Mouse (Mus musculus) heart, postnatal 25 days (tissue): ENCODE measurements around the gene Inpp5d. TPM values are rescaled to one million over a fixed set of nuclear protein-coding genes. Genes with fewer than 3 reads are reported as not detected.
"Not testable (repeated sequence)": the region's sequence is repeated elsewhere in the genome, so short reads cannot be mapped to it uniquely, and the experiment has no call there.

ENCODE experiments used
- DNase-seq: peaks from one replicate; pipeline ENCODE4 v3.0.0; 2022; ENCODE audit warnings: low spot score
- intact Hi-C: fragments of 180-260 bp; cut with DNase I; formaldehyde crosslinking; loops from one replicate; pipeline ENCODE4 v1.15.1; 2025
- total RNA-seq, 2 experiments: library from RNA; stranded (reverse); gene quantifications; 2 replicates each; pipeline ENCODE4 v1.2.3; 2021

The Inpp5d gene
- total RNA-seq, 2 experiments from 2014 or later, result 10.4 to 12.5 TPM

- intact Hi-C loops, result no loop called here
- no peak for DNase-seq
These were observed 29.9 kb downstream of the Inpp5d start for GRCm38 (mm10) chr1:87649958-87650474.

- DNase-seq, result peak; percentile 19
- intact Hi-C loops, result no loop called here
These were observed 30.5 kb downstream of the Inpp5d start for GRCm38 (mm10) chr1:87650611-87651079.

GRCm38 (mm10) chr1:87651436-87651835 lies 31.3 kb downstream of the Inpp5d start:
- intact Hi-C loops, result no loop called here
- no peak for DNase-seq

- intact Hi-C loops, result no loop called here
- no peak for DNase-seq
These were observed 35.0 kb downstream of the Inpp5d start for GRCm38 (mm10) chr1:87655101-87655500.

- intact Hi-C loops, result no loop called here
- no peak for DNase-seq
These were observed 38.0 kb downstream of the Inpp5d start for GRCm38 (mm10) chr1:87658063-87658462.

- no peak for DNase-seq
- intact Hi-C loops, result no loop called here
These were observed 38.4 kb downstream of the Inpp5d start for GRCm38 (mm10) chr1:87658485-87658884.

GRCm38 (mm10) chr1:87658937-87659617 lies 39.0 kb downstream of the Inpp5d start:
- peak; percentile 19 for DNase-seq

GRCm38 (mm10) chr1:87659618-87659960 lies 39.5 kb downstream of the Inpp5d start:
- no peak for DNase-seq
- intact Hi-C loops, result no loop called here

More at GRCm38 (mm10) chr1:87658937-87659617, 39.0 kb downstream of the Inpp5d start:
- intact Hi-C loops, result no loop called here

- no peak for DNase-seq
- intact Hi-C loops, result loop anchor here (5.0 kb wide), 1 partner anchor 38 kb away; the partner anchor contains the start of gene Inpp5d
These were observed 40.6 kb downstream of the Inpp5d start for GRCm38 (mm10) chr1:87660740-87661139.

- DNase-seq, result no peak
- intact Hi-C loops, result loop anchor here (5.0 kb wide), 1 partner anchor 42 kb away; the partner anchor contains the start of gene Inpp5d
These were observed 43.9 kb downstream of the Inpp5d start for GRCm38 (mm10) chr1:87663992-87664391.

GRCm38 (mm10) chr1:87667006-87667405 lies 46.9 kb downstream of the Inpp5d start:
- no peak for DNase-seq

GRCm38 (mm10) chr1:87668300-87668699 lies 48.2 kb downstream of the Inpp5d start:
- intact Hi-C loops, result no loop called here
- DNase-seq, result no peak

More at GRCm38 (mm10) chr1:87667006-87667405, 46.9 kb downstream of the Inpp5d start:
- intact Hi-C loops, result no loop called here

GRCm38 (mm10) chr1:87671483-87671882 lies 51.4 kb downstream of the Inpp5d start:
- DNase-seq, result no peak
- intact Hi-C loops, result no loop called here

- intact Hi-C loops, result no loop called here
- DNase-seq, result no peak
These were observed 53.9 kb downstream of the Inpp5d start for GRCm38 (mm10) chr1:87673822-87674604.

- intact Hi-C loops, result no loop called here
- no peak for DNase-seq
These were observed 55.9 kb downstream of the Inpp5d start for GRCm38 (mm10) chr1:87676006-87676405.

GRCm38 (mm10) chr1:87679089-87679488 lies 59.0 kb downstream of the Inpp5d start:
- intact Hi-C loops, result no loop called here
- no peak for DNase-seq

- no peak for DNase-seq
- intact Hi-C loops, result no loop called here
These were observed 60.8 kb downstream of the Inpp5d start for GRCm38 (mm10) chr1:87680950-87681349.

- DNase-seq, intact Hi-C loops: not testable (repeated sequence)
These were observed 62.4 kb downstream of the Inpp5d start for GRCm38 (mm10) chr1:87682473-87682872.

- intact Hi-C loops, result no loop called here
- DNase-seq, result no peak
These were observed 64.0 kb downstream of the Inpp5d start for GRCm38 (mm10) chr1:87684071-87684470.

GRCm38 (mm10) chr1:87684791-87685190 lies 64.7 kb downstream of the Inpp5d start:
- intact Hi-C loops, result no loop called here

GRCm38 (mm10) chr1:87686351-87686750 lies 66.2 kb downstream of the Inpp5d start:
- DNase-seq, result no peak
- intact Hi-C loops, result no loop called here

More at GRCm38 (mm10) chr1:87684791-87685190, 64.7 kb downstream of the Inpp5d start:
- DNase-seq, result no peak
